Mouse (Mus musculus) erythroblast, embryonic 14.5 days (primary cell): ENCODE measurements around the gene Rbfox3.

Experiments
- GATA1 ChIP-seq: IDR thresholded peaks from 2 replicates; pipeline ENCODE4 v1.6.1; 2012; ENCODE audit warnings: low read length, inconsistent platforms, mixed read lengths
- TAL1 ChIP-seq: IDR thresholded peaks from 3 replicates; pipeline ENCODE4 v1.6.1; 2012; ENCODE audit warnings: low read length, inconsistent platforms, mixed read lengths

GRCm38 (mm10) chr11:118906131-118906823 is 5.1 kb downstream of the Rbfox3 start:
- TF ChIP-seq GATA1 (no peak), TAL1 (no peak)
